Mouse (Mus musculus): ENCODE results near the gene Tomm40.
"Not testable (repeated sequence)": the region's sequence is repeated elsewhere in the genome, so short reads cannot be mapped to it uniquely, and the experiment has no call there.

The Tomm40 gene

DNA sequence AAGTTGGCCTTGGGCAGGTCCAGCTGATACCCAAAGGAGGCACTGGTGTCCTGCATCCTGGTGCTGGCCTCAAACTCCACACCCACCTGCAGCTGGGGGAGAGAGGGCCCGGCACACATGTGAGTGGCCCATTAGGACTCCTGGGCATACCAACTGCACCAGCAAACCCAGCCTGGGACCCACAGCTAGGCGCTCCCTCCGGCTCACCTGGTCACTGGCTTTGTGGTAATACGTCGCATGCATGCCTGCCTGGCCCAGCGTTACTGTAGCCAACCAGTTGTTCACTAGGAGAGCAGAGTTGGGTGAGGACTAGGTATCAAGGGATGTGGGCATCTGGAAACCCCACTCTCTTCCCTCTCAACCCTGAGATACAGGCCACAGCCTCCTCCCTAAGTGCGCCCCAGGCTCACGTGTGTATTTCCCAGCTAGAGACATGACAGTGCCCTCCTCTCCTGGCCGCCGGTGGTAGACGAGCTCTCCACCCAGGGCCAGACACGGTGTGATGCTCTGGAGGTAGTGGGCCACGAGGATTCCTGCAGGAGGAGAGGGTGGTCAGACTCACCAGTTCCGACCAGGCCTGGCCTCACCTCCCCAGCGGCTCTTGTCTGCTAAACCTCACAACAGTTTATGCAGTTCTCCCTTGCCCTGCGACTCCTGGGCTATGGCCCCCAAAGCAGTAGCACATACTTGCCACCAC, 12.2 kb downstream of the Tomm40 start:
- no peak for DNase-seq

DNA sequence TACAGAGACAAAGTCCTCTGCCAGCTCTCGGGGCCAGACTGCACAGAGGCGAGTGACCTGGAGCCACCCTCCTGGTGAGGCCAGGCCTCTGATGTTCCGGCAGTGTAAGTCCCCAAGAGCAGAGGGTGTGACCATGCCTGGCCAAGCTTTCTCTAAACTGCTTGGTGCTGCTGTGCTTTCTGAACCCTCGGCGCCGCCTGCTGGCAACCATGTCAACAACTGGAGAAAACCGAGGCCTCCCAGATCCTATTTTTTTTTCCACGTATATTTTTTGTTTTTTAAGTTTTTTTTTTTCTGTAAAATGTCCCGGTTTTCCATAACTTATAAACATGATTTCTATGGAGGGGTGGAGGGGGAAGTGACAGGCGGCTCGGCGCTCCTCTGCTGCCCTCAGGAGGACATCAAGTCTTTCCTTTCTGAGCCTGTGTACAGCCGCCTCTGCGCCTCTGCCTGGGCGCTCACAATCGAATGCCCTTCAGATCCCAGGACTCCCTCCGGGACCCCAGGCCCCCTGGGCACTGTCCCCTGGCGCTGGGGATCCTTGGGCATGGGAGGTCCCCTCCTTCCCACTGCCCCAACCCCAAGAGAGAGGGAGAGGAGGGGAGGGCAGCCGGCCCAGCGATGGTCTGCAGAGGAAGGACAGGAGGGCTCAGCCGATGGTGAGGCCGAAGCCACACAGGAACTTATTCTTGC, 14.0 kb downstream of the Tomm40 start:
- DNase-seq = peak; percentile 83

DNA sequence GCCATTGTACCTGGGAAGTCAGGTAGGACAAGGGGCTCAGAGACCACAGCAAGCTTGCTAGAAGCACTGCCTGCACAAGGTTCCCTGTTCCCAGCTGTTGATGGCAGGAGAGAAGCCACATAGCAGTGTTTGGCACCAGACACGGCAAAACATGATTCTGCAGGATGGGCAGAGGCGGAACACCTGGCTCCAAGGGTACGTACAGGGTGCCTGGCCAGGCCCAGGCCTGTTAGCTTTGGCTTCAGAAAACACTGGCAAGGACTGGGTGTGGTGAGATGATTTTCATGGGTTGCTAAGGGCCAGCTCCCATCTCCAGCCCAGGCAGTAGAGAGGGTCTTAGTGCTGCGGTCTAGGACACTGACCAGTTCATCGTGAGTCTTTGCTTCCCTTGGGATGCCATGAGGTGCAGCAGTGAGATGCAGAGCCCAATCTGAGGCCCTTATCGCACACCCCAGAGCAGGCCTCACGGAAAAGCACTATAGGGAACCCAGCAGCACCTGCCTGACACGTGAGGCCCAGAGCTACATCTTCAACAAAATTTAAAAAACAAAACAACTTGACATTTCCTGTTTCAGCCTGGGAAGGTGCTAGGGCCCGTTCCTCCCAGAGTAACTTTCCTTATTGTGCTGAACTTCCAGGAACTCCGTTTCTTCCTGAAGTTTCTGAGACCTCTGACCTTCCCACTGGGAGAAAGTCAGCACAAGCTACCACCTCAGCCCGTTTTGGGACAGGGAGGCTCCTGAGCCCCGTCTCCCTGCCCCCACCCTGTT, 14.8 kb downstream of the Tomm40 start:
- no peak for DNase-seq

DNA sequence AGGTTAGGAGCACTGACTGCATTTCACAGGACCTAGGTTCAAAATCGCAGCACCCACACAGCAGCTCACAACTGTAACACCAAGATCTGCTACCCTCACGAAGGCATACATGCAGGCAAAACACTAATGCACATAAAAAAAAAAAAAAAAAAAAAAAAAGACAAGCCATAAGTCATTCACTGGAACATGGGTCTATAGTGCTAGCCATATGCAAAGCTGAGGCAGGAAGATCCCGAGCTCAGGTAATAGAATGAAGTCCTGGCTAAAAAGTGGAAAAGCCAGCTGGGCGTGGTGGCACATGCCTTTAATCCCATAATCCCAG, 15.4 kb downstream of the Tomm40 start:
- DNase-seq = no peak

DNA sequence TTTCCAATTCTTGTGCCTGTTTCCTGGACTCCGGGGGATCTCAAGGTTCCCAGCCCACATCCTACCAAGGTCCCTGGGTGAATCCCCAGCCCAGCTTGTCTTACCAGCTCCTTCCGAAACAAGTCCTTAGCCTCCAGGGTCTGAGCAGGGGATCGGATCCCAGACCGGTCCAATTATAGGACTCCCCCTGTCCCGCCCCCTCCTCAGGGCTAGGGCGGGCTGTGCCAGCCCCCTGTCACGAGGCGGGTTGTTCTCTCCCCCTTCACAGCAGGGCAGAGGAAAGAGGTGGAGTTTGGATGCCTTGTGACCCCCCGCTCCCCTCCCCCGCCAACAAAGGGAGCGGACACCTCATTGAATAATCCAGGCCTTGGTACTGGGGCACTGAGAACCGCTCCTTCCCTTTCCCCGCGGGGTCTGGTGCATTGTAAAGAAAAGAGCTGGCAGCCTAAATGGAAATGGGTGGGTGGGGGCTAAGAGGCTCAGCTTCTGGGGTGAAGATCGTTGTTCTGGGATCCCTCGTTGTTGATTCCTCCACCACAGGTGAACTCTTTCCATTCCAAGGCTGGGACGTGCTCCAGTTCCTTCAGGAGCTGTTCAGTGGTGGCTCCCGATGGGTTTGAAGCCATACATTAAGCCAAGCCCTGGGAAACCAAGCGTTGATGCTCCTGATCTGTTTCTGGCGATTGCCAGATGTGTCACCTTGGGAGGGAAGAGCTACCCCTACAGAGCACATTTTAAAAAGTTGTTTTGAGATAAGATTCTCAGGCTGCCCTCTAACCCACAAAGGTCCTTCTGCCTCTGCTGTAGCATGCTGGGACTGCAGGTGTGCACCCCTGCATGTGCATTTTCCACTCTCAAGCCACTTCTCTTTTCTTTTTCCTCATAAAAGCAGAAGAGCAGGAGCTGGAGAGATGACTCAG, 16.1 kb downstream of the Tomm40 start, which contains the start of gene Apoe:
Apoe (minus strand) TSS at position 282 of the 920 bp plus-strand sequence.
- DNase-seq = peak; percentile 56

DNA sequence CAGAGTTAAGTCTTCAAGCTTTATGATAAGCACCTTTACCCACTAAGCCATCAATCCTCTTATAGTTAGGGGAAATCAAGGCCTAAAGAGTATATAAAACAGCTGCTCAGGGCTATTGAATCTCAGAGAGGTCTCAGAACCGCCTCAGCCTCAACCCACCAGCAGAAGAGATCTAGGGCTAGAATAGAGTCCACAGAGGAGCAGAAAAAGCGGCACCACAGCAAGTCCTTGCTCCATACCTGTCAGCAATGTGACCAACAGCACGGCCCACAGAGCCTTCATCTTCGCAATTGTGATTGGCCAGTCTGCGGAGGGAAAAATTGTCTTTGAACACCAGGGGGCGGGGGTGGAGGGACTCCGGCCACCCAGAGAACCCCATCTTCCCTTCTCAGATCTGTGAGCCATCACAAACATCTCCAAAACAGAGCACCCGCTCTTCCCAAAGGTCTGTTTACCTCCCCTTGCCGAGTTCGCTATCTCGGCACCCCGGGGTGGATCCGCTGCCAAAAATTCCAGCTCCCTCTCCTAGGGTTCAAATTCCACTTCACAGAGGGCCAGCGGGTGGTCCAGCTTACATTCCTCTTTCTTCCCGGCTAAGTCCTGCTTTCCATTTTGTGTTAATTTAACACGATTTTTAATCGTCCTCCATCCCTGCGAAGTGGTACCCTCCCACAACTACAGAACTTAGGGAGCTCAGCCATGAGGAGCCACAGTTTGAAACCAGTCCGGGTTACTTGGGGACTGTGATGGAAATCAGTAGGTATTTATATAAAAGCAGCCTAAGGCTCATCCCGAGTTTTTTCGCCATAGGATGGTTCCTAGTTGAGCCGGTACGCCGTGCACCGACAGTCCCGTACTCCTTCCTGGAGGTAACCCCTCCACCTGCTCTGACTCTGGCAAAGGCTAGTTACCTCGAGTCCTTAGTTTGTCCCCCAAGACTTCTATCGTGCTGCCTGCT, 17.0 kb downstream of the Tomm40 start:
- peak; percentile 57 for DNase-seq

DNA sequence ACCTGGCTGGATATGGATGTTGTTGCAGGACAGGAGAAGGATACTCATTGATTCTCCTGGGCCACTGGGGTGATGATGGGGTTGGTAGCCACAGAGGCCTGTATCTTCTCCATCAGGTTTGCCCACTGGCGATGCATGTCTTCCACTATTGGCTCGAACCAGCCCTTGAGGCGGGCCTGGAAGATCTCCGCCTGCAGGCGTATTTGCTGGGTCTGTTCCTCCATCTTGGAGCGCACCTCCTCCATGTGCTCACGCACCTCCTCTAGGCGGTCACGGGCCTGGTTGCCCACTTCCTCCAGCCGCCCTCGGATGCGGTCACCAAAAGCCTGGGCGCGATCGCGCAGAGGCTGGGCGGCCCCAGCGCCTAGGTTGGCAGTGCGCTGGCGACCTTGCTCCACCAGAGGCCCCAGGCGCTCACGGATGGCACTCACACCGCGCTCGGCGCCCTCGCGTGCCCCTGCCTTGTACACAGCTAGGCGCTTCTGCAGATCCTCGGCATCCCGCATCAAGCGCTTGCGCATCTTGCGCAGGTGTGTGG, 18.8 kb downstream of the Tomm40 start:
- no peak for DNase-seq

DNA sequence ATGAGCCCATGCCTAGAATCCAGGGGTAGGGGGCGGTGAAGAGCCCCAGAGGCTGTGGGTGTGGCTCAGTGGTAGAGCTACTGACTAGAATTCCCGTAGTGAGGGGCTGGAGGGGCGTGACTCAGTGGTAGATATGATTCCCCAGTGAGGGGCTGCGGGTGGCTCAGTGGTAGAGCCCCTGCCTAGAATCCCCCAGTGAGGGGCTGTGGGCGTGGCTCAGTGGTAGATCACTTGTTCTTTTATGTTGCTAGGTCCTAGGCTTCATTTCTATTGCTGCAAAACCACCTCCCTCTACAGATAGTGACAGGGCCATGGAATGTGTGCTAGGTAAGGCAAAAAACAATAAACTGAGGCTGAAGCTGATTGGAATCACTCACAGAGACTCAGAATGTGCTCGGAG, 19.4 kb downstream of the Tomm40 start:
- no peak for DNase-seq

DNA sequence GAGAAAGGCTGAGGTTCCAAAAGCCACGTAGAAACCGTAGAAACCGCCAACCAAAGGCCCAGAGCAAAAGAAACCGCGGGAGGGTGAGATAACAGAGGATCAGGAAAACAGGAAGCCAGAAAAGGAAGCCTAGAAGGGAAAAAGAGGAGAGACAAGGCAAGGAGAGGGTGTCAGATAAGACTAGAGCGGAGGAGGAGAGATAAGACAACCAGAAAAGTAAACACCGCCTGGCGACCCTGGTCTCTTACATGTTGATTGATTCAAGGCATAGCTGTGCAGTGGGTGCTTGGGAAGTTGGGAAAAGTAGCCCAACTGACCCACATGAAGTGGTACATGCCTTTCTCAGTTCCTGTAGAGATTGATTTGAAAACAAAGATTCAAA, 20.0 kb downstream of the Tomm40 start:
- DNase-seq = no peak

DNA sequence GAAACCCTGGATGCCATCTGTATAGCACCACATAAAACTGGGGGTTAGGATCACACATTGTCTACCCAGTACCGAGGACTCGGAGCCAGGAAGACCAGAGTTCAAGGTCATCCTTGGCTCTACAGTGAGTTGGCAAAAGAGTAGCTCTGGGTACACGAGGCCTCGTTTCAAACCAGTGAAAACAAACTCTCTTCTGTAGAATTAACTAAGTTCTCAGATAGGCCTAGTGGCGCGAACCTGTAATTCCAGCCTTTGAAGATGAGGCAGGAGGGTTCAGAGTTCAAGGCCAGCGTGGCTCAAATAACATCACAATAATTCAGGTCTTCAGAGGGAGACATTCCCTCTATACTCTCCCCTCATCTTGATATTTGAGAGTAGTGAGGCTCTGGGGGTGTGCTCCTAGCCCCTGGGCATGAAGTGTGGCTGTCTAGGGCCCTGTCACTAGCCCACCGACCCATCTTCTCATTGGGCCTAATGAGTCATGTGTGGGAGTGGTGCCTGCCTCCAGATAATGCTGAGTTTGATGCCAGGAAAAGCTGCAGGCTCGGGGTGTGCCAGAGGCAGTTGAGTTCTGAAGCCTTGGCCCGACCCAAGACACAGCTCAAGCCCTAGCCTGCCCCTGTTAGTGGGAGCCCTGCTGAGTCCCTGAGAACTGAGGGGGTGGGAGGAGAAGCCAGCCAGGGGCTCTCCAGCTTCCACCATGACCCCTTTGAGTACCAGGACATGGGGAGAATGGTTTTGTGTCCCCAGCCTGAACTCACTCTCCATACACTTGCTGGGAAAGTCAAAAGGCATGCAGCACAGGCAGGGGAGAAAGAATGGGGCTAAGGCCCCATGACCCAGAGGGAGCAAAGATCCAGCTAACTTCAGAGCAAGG, 20.7 kb downstream of the Tomm40 start:
- no peak for DNase-seq

DNA sequence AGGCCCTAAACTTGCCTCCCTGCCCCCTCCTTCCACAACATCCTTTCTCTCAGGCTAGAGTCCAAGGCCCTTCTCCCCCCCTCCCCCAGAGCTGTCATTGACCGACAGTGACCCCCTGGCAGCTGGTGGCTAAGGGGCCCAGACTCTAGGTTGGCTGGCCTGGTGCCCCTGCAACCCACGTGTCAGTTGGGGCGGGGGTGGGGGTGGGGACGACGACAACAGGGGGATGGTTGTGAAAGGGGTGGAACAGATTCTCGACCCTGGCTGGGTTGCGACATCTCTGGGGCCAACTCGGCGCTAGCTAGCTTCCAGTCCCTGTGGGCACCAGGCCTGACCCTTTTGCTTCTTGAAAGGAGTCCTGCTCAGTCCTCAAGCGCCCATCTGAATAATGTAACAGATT, 21.8 kb downstream of the Tomm40 start:
- DNase-seq = peak; percentile 38

DNA sequence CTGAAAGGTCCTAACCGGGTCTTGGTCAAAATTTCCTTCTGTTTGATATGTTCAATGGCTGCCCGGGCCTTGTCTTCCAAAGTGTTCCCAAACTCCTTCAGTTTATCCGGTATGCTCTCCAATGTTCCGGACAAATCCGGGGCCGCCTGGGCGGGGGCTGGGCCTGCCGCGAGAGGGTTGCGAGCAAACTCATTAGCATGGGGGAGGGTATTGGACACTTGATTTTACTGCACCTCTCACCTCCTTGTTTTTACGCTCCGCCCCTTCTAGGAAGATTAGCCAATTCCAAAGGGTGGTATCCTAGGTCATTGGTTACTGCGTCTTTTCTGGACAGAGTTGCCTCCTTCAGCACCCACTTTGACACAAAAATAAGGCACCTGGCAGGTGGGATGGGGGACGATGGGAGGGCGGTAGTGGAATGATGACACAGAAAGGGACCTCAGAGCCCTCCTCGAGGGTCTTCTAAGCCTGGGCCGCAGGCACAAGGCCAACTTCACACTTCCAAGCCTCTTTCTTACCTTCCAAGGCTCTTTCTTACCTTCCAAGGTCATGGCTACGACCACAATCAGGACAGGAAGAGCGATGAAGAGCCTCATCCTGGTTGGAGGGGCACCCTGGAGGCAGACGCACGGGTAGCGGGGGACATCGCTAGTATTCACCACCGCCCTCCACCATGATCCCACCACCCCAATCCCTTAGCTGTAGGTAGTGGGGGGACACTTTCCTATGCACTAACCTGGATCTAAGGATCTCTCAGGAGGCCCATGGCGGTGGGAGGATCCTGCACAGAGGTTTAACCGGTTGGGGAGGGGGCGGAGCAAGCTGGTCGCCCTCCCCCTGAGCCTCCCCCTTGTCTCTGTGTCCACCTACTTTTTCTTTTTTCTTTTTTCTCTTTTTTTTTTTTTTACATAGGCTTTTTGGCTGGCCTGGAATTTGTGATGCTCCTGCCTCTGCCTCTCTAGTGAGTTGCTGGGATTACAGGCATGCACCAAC, 23.1 kb downstream of the Tomm40 start, which contains the start of gene Apoc1:
Apoc1 (minus strand) TSS at position 788 of the 993 bp plus-strand sequence.
- DNase-seq = no peak

DNA sequence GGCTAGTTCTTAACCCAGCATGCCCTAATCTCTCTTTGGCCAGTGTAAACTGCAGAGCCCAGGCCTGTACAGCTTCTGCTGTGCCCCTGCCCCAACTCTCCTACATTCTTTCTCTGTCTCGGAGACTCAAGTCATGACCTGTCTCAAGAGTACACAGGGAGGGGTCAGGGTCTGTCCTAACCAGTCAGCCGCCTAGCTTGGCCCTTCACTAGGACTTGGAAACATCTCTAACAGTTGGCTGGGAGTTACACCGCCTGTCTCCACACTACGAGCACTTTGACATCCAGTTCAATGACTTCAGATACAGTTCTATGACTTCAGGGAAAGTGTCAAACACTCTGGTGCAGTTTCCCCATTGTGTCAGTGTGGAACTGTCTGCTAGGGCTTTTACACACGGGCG, 23.8 kb downstream of the Tomm40 start:
- no peak for DNase-seq

DNA sequence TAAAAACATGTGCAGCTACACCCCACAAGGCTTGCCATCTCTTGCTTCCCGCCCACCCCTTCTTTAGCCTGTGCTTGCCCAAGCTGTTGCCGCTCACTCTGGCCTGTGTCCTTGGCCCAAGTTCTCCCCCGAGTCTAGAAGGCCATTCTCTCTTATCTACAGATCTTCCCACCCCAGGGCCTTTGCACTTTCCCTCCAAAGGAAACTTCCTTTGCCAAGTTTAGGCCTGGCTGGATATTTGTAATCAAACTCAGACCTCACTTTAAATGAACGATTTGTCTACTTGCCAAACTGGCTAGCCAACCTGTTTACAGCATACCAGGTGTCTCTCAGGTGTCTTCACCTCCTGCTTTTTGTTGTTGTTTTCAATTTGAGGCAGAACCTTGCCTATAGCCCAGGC, 24.4 kb downstream of the Tomm40 start:
- DNase-seq = no peak

DNA sequence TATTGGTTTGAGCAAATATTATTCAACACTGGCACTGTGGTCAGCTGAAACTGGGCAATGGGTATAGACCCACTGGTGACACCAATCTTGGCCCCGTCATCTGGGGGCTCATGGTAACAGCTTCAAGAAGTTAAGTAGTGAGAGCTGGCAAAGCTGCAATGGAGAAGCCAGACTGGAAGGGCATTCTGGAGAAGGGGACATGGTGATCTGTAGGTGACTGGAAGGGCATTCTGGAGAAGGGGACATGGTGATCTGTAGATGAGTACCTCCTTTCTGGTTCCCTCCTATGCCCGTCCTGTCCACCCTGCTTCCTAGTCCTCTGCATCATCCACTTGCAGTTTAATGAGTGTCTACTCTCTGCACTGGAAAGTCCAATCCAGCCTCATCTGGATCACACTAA, 26.6 kb downstream of the Tomm40 start:
- no peak for DNase-seq

DNA sequence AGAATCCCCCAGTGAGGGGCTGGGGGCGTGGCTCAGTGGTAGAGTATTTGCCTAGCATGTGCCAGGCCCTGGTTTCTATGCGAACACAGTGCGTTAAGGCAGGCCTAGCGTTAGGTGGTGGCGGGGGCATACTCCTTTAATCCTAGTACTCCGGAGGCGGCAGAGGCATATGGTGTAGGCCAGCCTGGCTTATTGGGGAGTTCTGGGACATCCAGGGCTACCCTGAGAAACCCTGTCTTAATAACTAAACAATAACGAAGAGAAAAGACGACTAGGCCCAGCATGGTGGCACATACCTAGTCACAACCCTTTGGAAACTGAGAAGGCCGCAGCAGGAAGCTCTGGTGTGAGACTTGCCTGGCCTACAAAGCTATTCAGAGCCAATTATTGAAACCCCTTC, 27.1 kb downstream of the Tomm40 start:
- DNase-seq = no peak

DNA sequence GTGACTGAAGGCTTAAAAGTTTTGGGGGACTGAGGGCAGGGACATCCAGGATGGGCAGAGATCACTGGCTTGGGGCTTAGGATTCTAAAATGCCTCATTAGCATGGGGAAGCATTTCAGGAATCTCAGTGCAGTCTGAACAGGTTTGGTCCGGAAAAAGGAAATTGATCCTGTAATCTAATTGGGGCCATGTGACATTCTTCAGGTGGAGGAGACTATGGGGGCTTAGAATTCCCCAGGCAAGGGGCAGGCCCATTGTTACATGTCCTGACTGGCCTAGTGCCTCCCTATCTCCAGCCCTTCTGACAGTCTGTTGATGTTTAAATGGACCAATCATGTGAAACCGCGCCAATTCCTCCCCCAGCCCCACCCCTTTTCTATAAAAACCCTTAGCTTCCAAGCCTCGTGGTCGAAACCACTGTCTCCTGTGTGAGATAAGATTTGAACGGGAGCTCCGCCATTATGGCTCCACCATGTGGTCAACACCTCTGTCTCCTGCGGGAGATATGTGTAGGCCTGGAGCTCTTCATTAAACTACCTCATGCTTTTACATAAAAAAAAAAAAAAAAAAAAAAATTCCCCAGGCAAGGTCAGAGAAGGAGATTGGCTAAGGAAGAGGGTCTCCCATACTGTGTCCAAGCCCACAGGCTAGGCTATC, 28.2 kb downstream of the Tomm40 start:
- not testable (repeated sequence) for DNase-seq

DNA sequence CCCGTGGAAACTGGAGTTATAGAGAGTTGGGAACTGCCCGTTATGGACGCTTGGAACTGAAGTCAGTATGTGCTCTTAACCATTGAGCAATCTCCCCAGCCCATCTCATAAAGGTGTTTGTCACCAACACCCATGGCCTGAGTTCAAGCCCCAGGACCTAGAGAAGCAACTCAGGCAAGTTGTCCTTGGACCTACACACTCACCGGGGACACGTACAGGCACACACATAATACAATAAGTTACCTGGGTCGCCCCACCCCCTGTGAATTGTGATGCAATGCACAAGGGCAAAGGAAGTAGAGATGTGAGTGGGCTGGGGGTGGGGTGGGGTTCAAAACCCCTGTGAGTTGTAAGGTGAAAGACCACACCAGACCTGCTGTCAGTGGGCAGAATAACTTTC, 28.7 kb downstream of the Tomm40 start:
- DNase-seq = no peak

Measured in kidney, adult 18-20 months (tissue).